Mouse (Mus musculus) c-Kit-negative CD71-positive TER-119-positive erythroid progenitor cells, embryonic 14.5 days (primary cell): ENCODE data around the gene Ndufa13.
"Not testable (repeated sequence)": the region's sequence is repeated elsewhere in the genome, so short reads cannot be mapped to it uniquely, and the experiment has no call there.

Source experiments
- DNase-seq: peaks from one replicate; pipeline ENCODE4 v3.0.0-alpha.2; 2013; ENCODE audit warnings: low read depth, low spot score

The Ndufa13 gene

DNA sequence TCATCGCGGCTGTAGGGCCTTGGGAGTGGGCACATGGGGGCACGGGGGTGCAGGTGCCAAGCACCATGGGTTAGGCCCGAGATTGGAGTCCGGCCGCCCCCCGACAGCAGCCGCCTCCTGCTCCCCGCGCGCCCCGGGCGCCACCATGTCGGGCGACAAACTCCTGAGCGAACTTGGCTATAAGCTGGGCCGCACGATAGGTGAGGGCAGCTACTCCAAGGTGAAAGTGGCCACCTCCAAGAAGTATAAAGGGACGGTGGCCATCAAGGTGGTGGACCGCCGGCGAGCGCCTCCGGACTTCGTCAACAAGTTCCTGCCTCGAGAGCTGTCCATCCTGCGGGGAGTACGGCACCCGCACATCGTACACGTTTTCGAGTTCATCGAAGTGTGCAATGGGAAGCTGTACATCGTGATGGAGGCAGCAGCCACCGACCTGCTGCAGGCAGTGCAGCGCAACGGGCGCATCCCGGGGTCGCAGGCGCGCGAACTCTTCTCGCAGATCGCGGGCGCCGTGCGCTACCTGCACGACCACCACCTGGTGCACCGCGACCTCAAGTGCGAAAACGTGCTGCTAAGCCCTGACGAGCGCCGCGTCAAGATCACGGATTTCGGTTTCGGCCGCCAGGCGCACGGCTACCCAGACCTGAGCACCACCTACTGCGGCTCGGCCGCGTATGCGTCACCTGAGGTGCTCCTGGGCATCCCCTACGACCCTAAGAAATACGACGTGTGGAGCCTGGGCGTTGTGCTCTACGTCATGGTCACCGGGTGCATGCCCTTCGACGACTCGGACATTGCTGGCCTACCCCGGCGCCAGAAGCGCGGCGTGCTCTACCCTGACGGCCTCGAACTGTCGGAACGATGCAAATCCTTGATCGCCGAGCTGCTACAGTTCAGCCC lies at the start of gene Ndufa13, which contains the start of the genes Tssk6 and Yjefn3:
Gene Ndufa13 (minus strand): TSS at position 396 of the 900 bp plus-strand sequence.
Gene Tssk6 (plus strand): TSS at position 22 of the 900 bp plus-strand sequence.
Gene Yjefn3 (minus strand): TSS at position 550 of the 900 bp plus-strand sequence.
- DNase-seq, result peak; percentile 36

DNA sequence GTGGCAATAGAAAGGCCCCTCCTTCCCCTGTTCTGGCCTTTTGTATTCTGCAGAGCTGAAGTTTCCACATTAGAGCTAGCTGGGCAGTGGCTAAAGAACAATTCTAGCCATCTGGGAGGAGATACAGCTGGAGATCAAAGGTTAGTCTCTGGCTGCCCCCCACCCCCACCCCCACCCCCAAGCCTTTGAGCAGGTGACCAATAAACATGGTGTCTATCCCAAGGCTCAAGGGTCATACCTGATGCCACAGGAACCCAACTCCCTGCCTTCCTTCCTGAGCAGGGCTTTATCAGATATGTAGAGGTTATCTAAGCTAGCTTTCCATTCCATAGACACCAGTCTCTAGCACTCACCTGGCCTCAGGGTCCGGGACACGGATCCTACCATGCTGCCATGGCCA lies 47.9 kb upstream of the Ndufa13 start:
- DNase-seq, result no peak

DNA sequence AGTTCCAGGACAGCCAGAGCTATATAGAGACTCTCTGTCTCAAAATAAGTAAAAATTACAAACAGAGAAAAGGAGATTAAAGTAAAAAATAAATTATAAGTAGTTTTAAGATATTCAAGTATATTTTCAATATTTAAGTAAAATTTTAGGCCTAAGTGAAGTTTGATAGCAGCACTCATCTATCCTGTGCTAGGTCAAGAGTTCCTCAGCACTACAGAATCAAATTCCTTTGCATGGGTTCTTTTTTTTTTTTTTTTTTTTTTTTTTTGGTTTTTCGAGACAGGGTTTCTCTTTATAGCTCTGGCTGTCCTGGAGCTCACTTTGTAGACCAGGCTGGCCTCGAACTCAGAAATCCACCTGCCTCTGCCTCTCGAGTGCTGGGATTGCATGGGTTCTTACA lies 40.1 kb upstream of the Ndufa13 start:
- DNase-seq, result not testable (repeated sequence)

DNA sequence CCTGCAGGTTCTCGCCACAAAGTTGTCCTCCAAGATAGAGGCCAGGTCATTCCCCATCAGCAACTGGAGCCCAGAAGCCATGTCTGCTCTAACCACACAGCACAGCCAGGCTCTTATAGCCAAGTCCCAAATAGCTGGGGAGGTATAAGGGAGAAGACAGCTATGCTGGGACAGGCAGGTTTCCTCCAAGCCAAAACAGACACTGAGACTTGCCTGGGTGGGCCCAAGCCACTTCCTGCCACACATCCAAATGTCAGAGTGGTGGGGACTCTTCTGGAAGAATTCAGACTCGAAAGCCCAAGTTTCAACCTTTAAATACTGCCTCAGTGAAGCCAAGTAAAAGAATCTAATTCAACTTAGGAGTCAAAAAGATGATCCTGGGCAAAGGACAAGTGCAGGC lies 38.0 kb upstream of the Ndufa13 start:
- DNase-seq, result no peak

DNA sequence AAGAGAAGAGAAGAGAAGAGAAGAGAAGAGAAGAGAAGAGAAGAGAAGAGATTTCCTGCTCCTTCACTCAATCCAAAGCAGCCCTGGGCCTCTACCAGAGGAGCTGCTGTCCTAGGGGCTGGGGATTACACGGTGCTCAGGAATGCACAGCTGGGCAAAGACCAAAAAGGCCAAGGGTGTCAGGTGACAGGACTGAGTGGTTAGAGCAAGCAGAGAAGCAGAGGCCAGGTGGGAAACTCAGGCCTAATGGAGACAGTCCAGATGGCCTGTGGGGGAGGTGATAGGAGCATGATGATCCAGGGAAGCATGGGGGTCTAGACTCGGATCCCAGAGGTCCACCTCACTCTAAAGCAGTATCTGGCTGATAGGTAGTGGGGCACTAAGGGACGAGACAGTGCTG lies 37.3 kb upstream of the Ndufa13 start:
- DNase-seq, result no peak

DNA sequence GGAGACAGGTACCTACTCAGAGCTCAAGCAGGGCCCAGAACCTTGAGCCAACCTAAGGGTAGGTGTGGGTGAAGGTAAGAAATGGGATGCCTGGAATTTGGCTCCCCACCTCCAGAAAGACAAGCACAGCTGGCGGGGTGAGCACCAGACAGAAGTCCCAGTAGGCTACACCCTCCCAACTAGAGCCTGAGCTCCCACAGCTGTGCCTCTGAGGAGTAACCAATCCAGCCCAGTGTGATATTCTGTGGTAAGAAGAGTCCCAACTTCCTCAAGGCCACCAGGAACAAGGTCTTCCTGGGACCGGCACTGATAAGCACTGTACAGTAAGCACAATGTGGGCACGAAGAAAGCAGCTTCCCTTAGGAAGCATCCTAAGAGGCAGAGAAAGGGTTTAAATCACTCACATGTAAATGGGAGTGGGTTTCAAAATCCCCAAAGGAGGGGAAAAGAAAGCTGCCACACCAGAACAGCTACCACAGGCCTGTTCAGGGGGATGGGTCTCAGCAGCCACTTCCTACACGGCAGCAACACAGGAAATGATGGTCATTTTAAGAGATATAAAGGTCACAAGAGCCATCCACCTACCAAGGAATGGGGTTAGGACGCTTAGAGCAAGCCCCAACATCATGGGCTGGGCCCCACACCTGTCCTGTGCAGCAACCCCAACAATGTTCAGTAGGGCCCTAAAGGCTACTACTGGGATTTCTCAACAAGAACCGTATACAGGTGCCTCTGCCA lies 36.1 kb upstream of the Ndufa13 start:
- DNase-seq, result no peak

DNA sequence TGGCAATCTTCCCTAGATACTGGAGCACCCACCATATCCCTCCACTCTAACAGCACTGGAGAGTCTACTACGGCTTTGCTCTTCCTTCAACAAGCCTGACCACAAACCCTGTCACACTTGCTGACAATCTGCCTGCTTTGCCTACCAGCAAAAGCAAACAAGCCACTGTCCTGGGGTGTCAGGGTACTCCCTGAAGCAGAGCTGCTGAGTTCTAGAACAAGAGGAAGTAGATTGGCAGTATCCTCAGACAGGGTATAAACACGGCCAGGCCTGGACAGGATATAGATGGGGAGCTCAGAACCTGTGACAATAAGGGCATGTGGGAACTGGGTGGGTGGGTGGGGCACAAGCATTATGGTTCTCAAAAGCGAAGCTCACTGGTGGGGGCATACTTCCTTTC lies 35.1 kb upstream of the Ndufa13 start:
- DNase-seq, result no peak

DNA sequence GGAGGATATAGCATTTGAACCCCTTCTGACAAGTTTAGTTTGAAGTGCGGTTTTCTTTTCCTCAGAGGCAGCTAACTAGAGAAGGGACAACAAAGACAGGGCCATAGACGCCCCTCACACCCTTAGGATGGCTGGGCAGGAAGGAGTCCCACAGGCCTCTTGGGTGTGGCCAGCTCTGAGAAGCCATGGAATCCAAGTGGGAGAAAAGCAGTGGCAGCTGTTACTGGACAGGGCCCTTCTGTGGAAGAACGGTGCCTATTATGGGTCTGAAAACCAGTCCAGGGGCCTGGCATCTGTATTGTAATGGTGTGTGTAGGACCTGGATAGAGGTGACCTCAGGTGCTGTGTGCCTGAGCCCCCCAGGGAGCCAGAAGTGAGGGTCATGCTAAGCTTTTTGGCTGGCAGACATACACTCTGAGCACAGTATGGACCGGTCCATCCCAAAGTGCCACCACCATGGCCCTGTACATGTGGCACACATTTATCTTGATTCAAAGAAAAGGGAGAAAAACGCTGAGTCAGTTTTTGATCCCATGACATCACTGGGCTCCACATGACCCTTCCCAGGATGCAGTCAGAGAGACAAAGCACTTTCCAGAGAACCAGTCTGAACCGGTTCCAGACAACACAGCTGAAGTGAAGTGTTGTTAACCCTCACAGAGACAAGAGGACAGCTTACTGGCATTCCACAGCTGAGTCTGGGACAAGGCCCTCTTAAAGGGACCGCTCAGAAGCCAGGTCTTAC lies 33.9 kb upstream of the Ndufa13 start:
- DNase-seq, result no peak

DNA sequence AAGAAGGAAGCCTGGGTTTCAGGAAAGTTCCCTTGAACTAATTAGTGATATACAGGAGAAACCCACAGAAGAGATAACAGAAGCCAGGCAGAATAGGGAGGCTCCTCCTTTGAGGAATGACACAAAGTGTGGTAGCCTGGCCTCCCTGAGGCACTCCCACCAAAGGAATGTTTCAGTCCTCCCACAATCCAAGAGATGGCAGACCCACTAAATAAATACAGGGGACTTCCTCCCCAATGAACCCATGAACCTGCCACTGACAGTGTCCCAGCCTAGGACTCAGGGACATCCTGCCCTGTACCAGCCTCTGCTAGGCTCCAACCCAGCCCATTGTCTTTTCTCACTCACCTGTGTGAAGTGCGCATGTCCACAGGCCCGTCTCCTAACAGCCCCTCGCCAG lies 33.1 kb upstream of the Ndufa13 start:
- no peak for DNase-seq

DNA sequence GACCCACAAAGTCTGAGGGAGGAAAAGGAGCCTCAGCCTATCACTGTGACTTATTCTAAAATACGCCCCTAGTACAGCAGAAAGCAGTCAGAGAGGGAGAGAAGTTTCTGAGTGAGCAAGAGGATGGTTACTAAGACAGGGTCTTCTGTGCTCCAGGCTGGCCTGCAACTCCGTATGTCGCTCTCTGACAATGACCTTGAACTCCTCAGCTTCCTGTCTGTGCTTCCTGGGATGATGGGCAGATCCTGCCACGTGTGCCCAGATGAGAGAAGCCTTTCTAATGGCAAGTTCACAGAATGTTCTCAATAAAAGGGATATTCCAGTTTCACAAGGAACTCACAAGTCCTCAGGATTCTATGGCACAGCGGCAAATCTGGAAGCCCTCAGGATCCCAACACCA lies 32.2 kb upstream of the Ndufa13 start:
- DNase-seq, result no peak

DNA sequence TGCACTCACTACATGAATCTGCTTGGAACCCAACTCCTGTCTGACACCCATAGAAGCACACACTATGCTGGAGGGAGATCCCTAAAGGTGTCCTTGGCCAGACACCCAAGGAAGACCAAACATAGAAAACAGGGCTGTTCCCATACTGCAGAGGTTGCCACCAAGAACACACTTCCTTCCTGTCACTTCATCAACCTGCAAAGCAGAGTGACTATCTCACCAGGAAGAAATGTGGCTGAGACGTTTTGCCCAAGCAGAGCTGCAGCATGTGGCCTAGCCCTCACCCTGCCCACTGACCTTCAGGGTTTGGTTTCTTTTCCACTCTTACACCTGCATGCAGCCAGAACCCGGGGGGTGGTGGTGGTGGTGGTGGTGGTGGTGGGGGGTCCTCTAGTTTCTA lies 31.5 kb upstream of the Ndufa13 start:
- DNase-seq, result no peak

DNA sequence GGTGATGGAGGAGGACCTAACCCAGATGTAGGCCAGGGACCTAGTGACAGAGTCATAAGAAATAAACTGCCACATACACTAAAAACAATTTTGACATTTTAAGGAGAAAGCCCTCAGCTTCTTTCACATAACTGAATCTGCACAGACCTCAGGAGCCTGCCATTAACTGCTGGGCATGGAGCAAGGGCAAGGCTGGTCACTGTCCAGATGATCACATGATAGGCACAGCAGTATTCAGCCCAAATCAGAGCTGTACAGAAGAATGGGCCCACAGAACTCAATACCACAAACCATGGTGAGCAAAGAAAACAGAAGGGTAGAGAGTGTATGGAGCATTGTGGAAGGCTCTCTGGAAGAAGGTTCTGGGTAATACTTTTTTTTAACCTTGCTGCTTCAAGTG lies 24.5 kb upstream of the Ndufa13 start:
- DNase-seq, result no peak

DNA sequence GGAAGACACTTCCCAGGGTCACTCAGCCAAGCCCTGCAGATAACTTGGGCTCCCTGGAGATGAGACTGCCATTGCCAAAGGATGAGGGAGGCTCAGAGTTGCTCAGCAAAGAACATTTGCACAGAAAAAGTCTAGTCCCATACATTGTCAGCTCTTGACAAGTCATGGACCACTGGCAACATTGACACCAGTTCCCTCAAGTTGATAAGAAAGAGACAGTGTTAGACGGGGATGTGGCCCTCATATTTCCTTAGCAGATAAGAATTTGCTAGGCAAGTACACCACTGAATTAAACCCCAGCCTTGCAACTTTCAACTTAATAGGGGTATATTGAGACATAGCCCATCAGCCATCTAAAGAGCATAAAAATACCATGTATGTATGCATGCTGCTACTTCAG lies 21.6 kb upstream of the Ndufa13 start:
- DNase-seq, result no peak

DNA sequence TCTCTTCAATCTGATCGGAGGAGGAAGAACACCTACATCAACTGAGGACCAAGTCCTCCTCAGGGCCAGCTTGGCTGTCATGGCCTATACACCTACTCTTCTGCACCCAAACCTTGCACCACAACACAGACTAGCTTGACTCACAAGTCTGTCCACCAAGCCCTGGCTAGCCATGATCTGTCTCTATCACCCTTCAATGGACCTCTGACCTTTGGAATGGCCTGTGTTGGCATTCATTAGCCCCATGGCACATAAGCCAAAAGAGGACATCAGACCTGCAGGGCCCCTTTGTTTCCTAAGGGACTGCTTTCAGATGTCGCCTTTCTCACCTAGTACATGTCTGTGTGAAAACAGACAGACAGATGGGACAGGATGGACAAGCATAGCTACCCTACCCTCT lies 18.8 kb upstream of the Ndufa13 start:
- no peak for DNase-seq

DNA sequence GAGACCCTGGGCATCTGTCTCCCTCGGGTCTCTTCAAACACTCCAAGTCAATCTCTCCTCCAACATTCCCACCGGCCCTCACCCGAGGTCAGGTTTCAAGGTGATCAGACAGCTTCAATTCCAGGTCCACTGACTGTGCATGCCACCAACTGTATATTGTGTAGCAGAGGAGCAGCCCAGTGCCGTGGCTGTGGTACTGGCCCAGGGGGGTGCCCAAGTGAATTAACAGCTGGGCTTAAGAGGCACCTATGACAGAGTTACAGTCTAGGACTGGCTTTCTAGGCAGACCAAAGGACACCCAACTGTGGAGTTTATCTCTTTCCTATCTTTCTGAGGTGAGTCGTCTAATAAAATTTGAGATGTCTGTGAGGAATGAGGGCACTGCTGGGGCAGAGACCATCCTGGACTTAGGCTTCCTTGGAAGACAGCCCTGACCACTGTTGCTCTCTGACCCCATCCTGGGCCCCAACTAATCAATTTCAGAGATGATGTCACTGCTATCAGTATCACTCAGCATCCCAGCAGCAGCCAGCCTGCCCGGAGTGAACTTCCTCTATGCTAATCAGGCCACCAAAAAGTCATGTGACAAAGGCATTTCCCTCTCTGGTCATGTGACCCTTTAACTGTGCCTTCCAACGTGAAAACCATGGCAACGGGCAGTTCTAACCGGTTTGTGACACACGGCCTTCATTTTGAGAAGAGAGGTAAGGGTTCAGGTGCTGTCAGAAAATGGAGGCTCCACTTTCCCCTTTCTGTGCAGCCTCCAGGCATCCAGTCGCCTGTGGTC lies 17.7 kb upstream of the Ndufa13 start:
- peak; percentile 60 for DNase-seq

DNA sequence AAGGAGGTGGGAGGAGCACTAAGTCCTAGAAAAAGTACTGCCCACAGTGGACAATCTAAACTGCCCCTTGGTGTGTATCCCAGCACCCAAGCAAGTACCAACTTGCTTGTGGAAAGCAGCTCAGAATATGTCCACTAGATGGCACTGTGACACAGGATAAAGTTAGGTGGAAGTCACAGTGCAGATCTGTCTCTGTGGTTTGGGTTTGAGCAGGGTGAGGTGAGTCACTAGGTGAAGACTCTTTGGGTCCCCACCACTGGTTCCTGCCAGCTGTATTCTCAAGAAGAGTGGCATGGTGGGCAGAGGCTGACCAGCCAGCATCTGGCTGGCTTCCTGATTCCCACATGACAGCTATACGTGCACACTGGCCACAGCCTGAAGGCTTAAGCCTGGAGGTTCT lies 16.7 kb upstream of the Ndufa13 start:
- DNase-seq, result peak; percentile 81

DNA sequence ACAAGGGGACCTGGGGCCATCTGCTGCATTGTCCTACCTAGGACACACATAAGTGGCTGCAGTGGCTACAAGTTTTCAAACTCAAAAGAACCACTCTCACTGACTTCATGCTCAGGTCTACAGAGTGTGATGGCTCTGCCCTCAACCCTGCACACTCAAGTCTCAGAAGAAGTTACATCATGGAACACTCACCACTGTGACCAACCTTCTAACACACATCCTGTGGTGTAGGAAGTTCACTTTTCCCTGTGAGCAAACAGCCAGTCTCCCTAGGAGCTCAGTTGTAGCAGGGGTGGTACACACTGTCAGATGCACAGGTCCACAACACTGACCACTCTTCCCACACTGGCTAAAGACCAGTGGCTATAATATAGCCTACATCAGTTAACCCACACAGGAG lies 16.1 kb upstream of the Ndufa13 start:
- no peak for DNase-seq

DNA sequence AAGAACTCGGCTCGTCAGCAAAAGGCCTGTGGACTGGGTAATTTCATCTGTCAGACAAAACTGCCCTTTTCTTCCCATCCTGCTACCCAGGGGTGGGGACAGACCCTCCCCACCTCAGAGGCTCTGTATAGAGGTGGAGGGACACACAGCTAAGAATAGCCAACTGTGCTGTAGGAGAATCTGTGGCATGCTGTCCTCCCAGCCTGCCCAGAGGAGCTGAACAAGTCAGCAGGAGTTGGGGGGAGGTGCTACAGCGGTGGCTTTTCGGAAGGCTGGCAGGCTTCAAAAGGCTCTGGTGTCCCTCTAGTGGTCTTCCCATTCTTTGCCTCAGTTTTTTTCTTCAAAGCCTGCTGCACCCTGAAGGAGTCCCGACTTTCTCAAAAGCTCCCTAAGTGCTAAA lies 13.4 kb upstream of the Ndufa13 start:
- no peak for DNase-seq

DNA sequence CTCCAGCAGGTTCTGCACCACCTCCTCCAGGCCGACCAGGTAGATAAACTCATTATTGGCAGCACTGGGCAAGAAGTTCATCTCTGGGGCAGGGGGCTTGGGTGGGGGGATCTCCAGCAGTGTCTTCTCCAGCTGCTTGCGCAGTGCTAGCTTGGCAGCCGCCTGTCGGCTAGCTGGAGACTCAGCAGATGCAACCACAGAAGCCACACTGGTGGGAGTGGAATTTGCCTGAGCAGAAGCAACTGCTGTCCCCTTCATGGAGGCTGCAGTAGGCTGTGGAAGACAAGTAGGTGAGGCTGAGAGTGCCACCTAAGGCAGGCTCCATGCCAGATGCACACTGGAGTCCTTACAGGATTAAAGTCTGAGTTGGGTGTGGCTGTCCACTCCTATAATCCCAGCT lies 12.2 kb upstream of the Ndufa13 start:
- DNase-seq, result no peak

DNA sequence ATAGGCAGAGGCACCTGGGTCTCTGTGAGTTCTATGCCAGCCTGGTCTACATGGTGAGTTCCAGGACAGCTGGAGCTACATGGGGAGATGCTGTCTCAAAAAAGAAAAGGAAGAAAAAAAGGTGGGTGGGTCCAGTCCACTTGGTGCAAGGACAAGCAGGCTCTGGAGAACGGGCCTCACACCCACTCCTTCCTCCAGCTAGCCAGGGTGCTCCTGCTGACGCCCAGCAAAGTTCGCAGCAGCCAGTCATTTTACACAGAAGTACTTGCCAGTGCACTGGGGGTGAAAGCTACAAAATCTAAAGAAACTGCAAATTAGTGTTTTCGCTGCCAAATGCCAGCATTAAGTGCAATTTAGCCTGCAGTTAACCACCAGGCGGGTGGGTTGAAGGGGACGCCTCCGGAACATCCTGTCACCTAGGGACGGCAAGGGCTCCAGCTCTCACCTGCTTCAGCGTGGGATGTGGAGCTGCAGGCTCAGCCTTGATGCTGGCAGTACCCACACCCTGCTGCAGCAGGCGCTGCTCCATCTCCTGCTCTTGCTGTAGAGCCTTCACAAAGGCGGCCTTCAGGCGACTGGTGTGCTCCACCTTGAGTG lies 10.2 kb upstream of the Ndufa13 start:
- no peak for DNase-seq

DNA sequence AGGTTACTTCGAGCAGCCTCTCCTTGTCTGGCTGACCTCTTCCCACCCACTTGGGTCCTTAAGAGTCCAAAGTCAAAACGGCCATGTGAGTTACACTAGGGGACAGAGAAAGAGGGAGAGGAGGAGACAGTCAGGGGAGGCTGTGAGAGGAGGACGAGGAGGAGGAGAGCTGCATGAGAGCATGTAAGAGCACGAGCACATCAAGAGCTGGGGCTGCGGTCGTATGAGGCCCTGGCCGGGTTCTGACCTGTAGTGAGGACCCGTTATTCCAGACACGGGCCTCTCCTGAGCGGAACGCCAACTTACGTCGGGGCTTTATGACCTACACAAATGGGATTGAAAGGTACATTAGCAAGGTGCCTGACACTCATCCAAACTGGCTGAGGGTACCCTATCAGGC lies 9.6 kb upstream of the Ndufa13 start:
- DNase-seq, result no peak
